Mouse (Mus musculus) heart, postnatal 36 days (tissue): Measurements from ENCODE around the gene Pomp. TPM values are rescaled to one million over a fixed set of nuclear protein-coding genes. Genes with fewer than 3 reads are reported as not detected.

Experiments
- DNase-seq, 2 experiments: peaks; one replicate each; pipeline ENCODE4 v3.0.0; 2021 to 2022
- intact Hi-C: fragments of 180-260 bp; cut with DNase I; formaldehyde crosslinking; loops from one replicate; pipeline ENCODE4 v1.15.1; 2025
- total RNA-seq, 2 experiments: library from RNA; stranded (reverse); gene quantifications; 2 replicates each; pipeline ENCODE4 v1.2.3; 2021

The Pomp gene
- total RNA-seq, result 100 to 1,000 TPM; 132 to 140 TPM

- intact Hi-C loops, result loop anchor here (5.0 kb wide), 1 partner anchor 428 kb away; the partner anchor contains the start of gene Pan3
- peak; percentile 92 for DNase-seq
These were observed at the start of gene Pomp for GRCm38 (mm10) chr5:147860449-147861261. TSS of gene Pomp (plus strand) at chr5:147860461.

- peak in 1 of 2 experiments; percentile 34 for DNase-seq
- intact Hi-C loops, result no loop called here
These were observed 47.8 kb upstream of the Pomp start for GRCm38 (mm10) chr5:147812255-147813040.

GRCm38 (mm10) chr5:147814971-147815370 is 45.3 kb upstream of the Pomp start:
- intact Hi-C loops, result no loop called here
- no peak for DNase-seq

GRCm38 (mm10) chr5:147815592-147815991 is 44.7 kb upstream of the Pomp start:
- no peak for DNase-seq
- intact Hi-C loops, result no loop called here

GRCm38 (mm10) chr5:147816465-147816864 is 43.8 kb upstream of the Pomp start:
- intact Hi-C loops, result no loop called here
- no peak for DNase-seq

GRCm38 (mm10) chr5:147817747-147818496 is 42.3 kb upstream of the Pomp start:
- DNase-seq, result no peak
- intact Hi-C loops, result no loop called here

GRCm38 (mm10) chr5:147818866-147819265 is 41.4 kb upstream of the Pomp start:
- DNase-seq, result no peak
- intact Hi-C loops, result no loop called here

GRCm38 (mm10) chr5:147819895-147820294 is 40.4 kb upstream of the Pomp start:
- no peak for DNase-seq
- intact Hi-C loops, result no loop called here

GRCm38 (mm10) chr5:147824021-147824605 is 36.1 kb upstream of the Pomp start:
- intact Hi-C loops, result no loop called here
- no peak for DNase-seq

- intact Hi-C loops, result no loop called here
- peak; percentile 16 to 21 for DNase-seq
These were observed 34.8 kb upstream of the Pomp start for GRCm38 (mm10) chr5:147825375-147825969.

GRCm38 (mm10) chr5:147826091-147826490 is 34.2 kb upstream of the Pomp start:
- intact Hi-C loops, result no loop called here
- no peak for DNase-seq

- intact Hi-C loops, result no loop called here
- DNase-seq, result no peak
These were observed 33.7 kb upstream of the Pomp start for GRCm38 (mm10) chr5:147826546-147826945.

GRCm38 (mm10) chr5:147828846-147829245 is 31.4 kb upstream of the Pomp start:
- intact Hi-C loops, result no loop called here
- DNase-seq, result no peak

- intact Hi-C loops, result no loop called here
- DNase-seq, result no peak
These were observed 27.4 kb upstream of the Pomp start for GRCm38 (mm10) chr5:147832842-147833241.

GRCm38 (mm10) chr5:147834841-147835500 is 25.3 kb upstream of the Pomp start:
- intact Hi-C loops, result no loop called here

GRCm38 (mm10) chr5:147839418-147839817 is 20.8 kb upstream of the Pomp start:
- intact Hi-C loops, result no loop called here
- no peak for DNase-seq

More at GRCm38 (mm10) chr5:147834841-147835500, 25.3 kb upstream of the Pomp start:
- DNase-seq, result no peak

GRCm38 (mm10) chr5:147843340-147843739 is 16.9 kb upstream of the Pomp start:
- intact Hi-C loops, result no loop called here

GRCm38 (mm10) chr5:147845319-147845718 is 14.9 kb upstream of the Pomp start:
- intact Hi-C loops, result loop anchor here (5.0 kb wide), 3 partner anchors 183 to 443 kb away; partner anchors contain the start of gene Flt3
- no peak for DNase-seq

More at GRCm38 (mm10) chr5:147843340-147843739, 16.9 kb upstream of the Pomp start:
- DNase-seq, result no peak

- intact Hi-C loops, result loop anchor here (5.0 kb wide), 3 partner anchors 185 to 445 kb away; partner anchors contain the start of gene Flt3
- DNase-seq, result no peak
These were observed 12.9 kb upstream of the Pomp start for GRCm38 (mm10) chr5:147847361-147847760.
